Mouse (Mus musculus): ENCODE data around the gene Ms4a14.
"Not testable (repeated sequence)": the region's sequence is repeated elsewhere in the genome, so short reads cannot be mapped to it uniquely, and the experiment has no call there.

Gene Ms4a14

GRCm38 (mm10) chr19:11262932-11263331 is 51.3 kb downstream of the Ms4a14 start:
- not testable (repeated sequence) for DNase-seq

- DNase-seq: no peak
These were observed 52.7 kb downstream of the Ms4a14 start for GRCm38 (mm10) chr19:11261522-11261921.

Data from thymus, adult 18-20 months (tissue).